Mouse (Mus musculus): Measurements from ENCODE around the gene Usp30.

DNA sequence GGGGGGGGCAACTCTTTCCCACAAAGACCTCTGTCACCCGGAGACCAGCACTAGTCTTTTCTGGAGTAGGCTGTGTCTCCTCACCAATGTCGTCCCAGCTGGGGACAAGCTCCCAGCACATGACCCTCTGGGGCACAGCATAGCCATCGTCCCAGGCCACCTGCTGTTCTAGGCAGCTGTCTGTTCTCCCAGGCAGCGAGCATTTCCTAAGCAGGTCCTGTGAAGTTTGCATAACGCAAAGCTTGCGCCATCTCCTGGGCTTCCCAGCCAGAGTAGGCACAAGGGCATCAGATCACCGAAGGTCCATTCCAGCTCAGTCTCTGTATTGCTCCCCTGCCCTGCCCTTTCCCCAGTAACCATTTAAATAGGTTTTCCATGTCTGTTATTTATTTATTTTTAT, 92.0 kb downstream of the Usp30 start:
- TF ChIP-seq POLR2A (IDR thresholded peaks at IDR 0.05; ENCODE audit: low read depth, low read length) (no peak), CTCF (IDR thresholded peaks at IDR 0.05; ENCODE audit: extremely low read depth, insufficient read length, insufficient replicate concordance, low read depth, low read length) (no peak)
